Mouse (Mus musculus) small intestine, adult 2 months (tissue): ENCODE results near the gene Sufu. TPM values are rescaled to one million over a fixed set of nuclear protein-coding genes. Genes with fewer than 3 reads are reported as not detected.

Experiments
- H3K27ac ChIP-seq: fragments of 200-500 bp; 2 replicates; pipeline ENCODE4 v1.5.1; 2012; ENCODE audit warnings: low read depth, low read length, control low read depth, inconsistent platforms; ENCODE audit not compliant: insufficient read depth
- H3K27me3 ChIP-seq: fragments of 200-500 bp; 2 replicates; pipeline ENCODE4 v1.6.1; 2012; ENCODE audit warnings: mild to moderate bottlenecking, moderate library complexity, low read length, inconsistent platforms; ENCODE audit not compliant: control insufficient read depth, insufficient read depth
- H3K36me3 ChIP-seq: fragments of 200-500 bp; 2 replicates; pipeline ENCODE4 v1.6.1; 2012; ENCODE audit warnings: mild to moderate bottlenecking, low read length, control low read depth, inconsistent platforms; ENCODE audit not compliant: control insufficient read depth, insufficient read depth
- H3K4me1 ChIP-seq: fragments of 200-500 bp; 2 replicates; pipeline ENCODE4 v1.6.1; 2012; ENCODE audit warnings: low read length, inconsistent platforms, mixed read lengths; ENCODE audit not compliant: control insufficient read depth, insufficient read depth, insufficient read length
- H3K4me3 ChIP-seq: fragments of 200-500 bp; 2 replicates; pipeline ENCODE4 v1.5.1; 2012; ENCODE audit warnings: low read depth, mild to moderate bottlenecking, control low read depth, inconsistent platforms, low read length, moderate library complexity
- CTCF ChIP-seq: fragments of 200-500 bp; IDR thresholded peaks from 2 replicates; pipeline ENCODE4 v1.5.1; 2012; ENCODE audit warnings: low read depth, mild to moderate bottlenecking, control low read depth, inconsistent platforms, low read length, moderate library complexity, mixed read lengths; ENCODE audit not compliant: insufficient replicate concordance, insufficient read length; ENCODE audit errors: extremely low read depth
- POLR2A ChIP-seq: fragments of 200-500 bp; IDR thresholded peaks from 2 replicates; pipeline ENCODE4 v1.6.1; 2012; ENCODE audit warnings: low read depth, mild to moderate bottlenecking, control low read depth, inconsistent platforms, low read length, moderate library complexity
- WGBS: fragments of 180-500 bp; shearing (Covaris S2); methylation state at CpG from one replicate; pipeline ENCODE4 v1.1.7; 2018; 5-methylcytosine and 5-hydroxymethylcytosine counted together
- polyA plus RNA-seq: library from polyadenylated mRNA; depleted of rRNA; stranded (reverse); fragments of >200 nt; gene quantifications from 2 replicates; pipeline ENCODE4 v1.2.3, GENCODE M21; 2012

Sufu gene
- polyA plus RNA-seq, 1 experiment, result 9.4 TPM

GRCm38 (mm10) chr19:46446436-46447020 lies 49.8 kb downstream of the Sufu start:
- no peaks in the 10 kb centered on the region for H3K36me3 ChIP-seq
- H3K4me3 ChIP-seq, result no peak overlapping the region
- no peak for TF ChIP-seq CTCF
- no peak for TF ChIP-seq POLR2A
- H3K27ac ChIP-seq, result no peak overlapping the region
- H3K4me1 ChIP-seq, result no peaks in the 10 kb centered on the region; the same call in 1 of the 2 replicates
- no peaks in the 10 kb centered on the region for H3K27me3 ChIP-seq
- 90% methylated on average over 5 of the region's 5 CpGs for WGBS

GRCm38 (mm10) chr19:46447110-46447509 lies 50.4 kb downstream of the Sufu start:
- H3K4me3 ChIP-seq, result no peak overlapping the region
- no peaks in the 10 kb centered on the region for H3K27me3 ChIP-seq
- H3K36me3 ChIP-seq, result no peaks in the 10 kb centered on the region
- H3K27ac ChIP-seq, result no peak overlapping the region
- no peaks in the 10 kb centered on the region; the same call in 1 of the 2 replicates for H3K4me1 ChIP-seq
- WGBS, result 70% methylated on average over 7 of the region's 7 CpGs
- no peak for TF ChIP-seq CTCF
- no peak for TF ChIP-seq POLR2A

- 59% methylated on average over 6 of the region's 6 CpGs for WGBS
- H3K27ac ChIP-seq, result no peak overlapping the region
- no peaks in the 10 kb centered on the region; the same call in 1 of the 2 replicates for H3K4me1 ChIP-seq
Observed at GRCm38 (mm10) chr19:46447911-46448310, 51.2 kb downstream of the Sufu start.

GRCm38 (mm10) chr19:46449261-46450005 lies 52.7 kb downstream of the Sufu start:
- no peak overlapping the region for H3K4me3 ChIP-seq
- no peaks in the 10 kb centered on the region for H3K27me3 ChIP-seq
- no peaks in the 10 kb centered on the region for H3K36me3 ChIP-seq
- no peak overlapping the region for H3K27ac ChIP-seq
- H3K4me1 ChIP-seq, result peaks cover 5% of the 10 kb centered on the region; the same call in 1 of the 2 replicates
- TF ChIP-seq POLR2A (no peak), CTCF (no peak)
- WGBS, result 88% methylated on average over 7 of the region's 7 CpGs

More at GRCm38 (mm10) chr19:46447911-46448310, 51.2 kb downstream of the Sufu start:
- Histone ChIP-seq H3K4me3 (no peak overlapping the region), H3K36me3 (no peaks in the 10 kb centered on the region), H3K27me3 (no peaks in the 10 kb centered on the region)
- TF ChIP-seq POLR2A (no peak), CTCF (no peak)

- Histone ChIP-seq H3K36me3 (no peaks in the 10 kb centered on the region), H3K27ac (no peak overlapping the region), H3K4me1 (peaks cover 30% of the 10 kb centered on the region), H3K27me3 (no peaks in the 10 kb centered on the region), H3K4me3 (no peak overlapping the region)
- TF ChIP-seq POLR2A (no peak), CTCF (peak; percentile 77; the same call in 1 of the 2 replicates)
- 41% methylated on average over 10 of the region's 10 CpGs for WGBS
Observed at GRCm38 (mm10) chr19:46452052-46452827, 55.5 kb downstream of the Sufu start.

- no peaks in the 10 kb centered on the region for H3K27me3 ChIP-seq
- no peak overlapping the region for H3K4me3 ChIP-seq
- WGBS, result 82% methylated on average over 9 of the region's 9 CpGs
- no peak for TF ChIP-seq POLR2A
- TF ChIP-seq CTCF, result no peak
- H3K27ac ChIP-seq, result no peak overlapping the region
- H3K4me1 ChIP-seq, result peaks cover 32% of the 10 kb centered on the region
- H3K36me3 ChIP-seq, result no peaks in the 10 kb centered on the region; the same call in 1 of the 2 replicates
Observed at GRCm38 (mm10) chr19:46452916-46453315, 56.2 kb downstream of the Sufu start.
